Mouse (Mus musculus) liver, embryonic 13.5 days (tissue): ENCODE data around the gene Serinc2. TPM values are rescaled to one million over a fixed set of nuclear protein-coding genes. Genes with fewer than 3 reads are reported as not detected.
A peak's percentile ranks its signal among the peaks of the same experiment; 100 is the strongest.

Experiments
- ATAC-seq: fragments of 200-750 bp; cut with Nextera tagmentation; 2 replicates; pipeline ENCODE4 v1.8.0; 2017; ENCODE audit warnings: low read depth, mild to moderate bottlenecking, moderate number of reproducible peaks, moderate library complexity
- DNase-seq: peaks from one replicate; pipeline ENCODE4 v3.0.0; 2022
- H3K27ac ChIP-seq: fragments of 300-500 bp; sonication (generic); 2 replicates; pipeline ENCODE4 v1.5.1; 2015; ENCODE audit warnings: moderate library complexity, mild to moderate bottlenecking, inconsistent platforms
- H3K27me3 ChIP-seq: fragments of 300-500 bp; sonication (generic); 2 replicates; pipeline ENCODE4 v1.6.1; 2015; ENCODE audit warnings: mild to moderate bottlenecking, inconsistent platforms
- H3K36me3 ChIP-seq: fragments of 300-500 bp; sonication (generic); 2 replicates; pipeline ENCODE4 v1.6.1; 2015; ENCODE audit warnings: mild to moderate bottlenecking, inconsistent platforms
- H3K4me1 ChIP-seq: fragments of 300-500 bp; sonication (generic); replicated peaks from 2 replicates; pipeline ENCODE4 v1.6.1; 2015; ENCODE audit warnings: inconsistent platforms
- H3K4me2 ChIP-seq: fragments of 300-500 bp; sonication (generic); 2 replicates; pipeline ENCODE4 v1.6.1; 2015; ENCODE audit warnings: inconsistent platforms, mild to moderate bottlenecking, moderate library complexity
- H3K4me3 ChIP-seq: fragments of 300-500 bp; sonication (generic); replicated peaks from 2 replicates; pipeline ENCODE4 v1.5.1; 2015; ENCODE audit warnings: mild to moderate bottlenecking, inconsistent platforms
- H3K9ac ChIP-seq: fragments of 300-500 bp; sonication (generic); 2 replicates; pipeline ENCODE4 v1.6.1; 2015; ENCODE audit warnings: mild to moderate bottlenecking, inconsistent platforms
- H3K9me3 ChIP-seq: fragments of 300-500 bp; sonication (generic); replicated peaks from 2 replicates; pipeline ENCODE4 v1.6.1; 2016; ENCODE audit warnings: inconsistent platforms
- WGBS: fragments of 180-500 bp; shearing (Covaris S2); methylation state at CpG from one replicate; pipeline ENCODE4 v1.1.7; 2015; ENCODE audit not compliant: insufficient replicate concordance; 5-methylcytosine and 5-hydroxymethylcytosine counted together
- polyA plus RNA-seq: library from polyadenylated mRNA; unstranded; fragments of >200 nt; fragmentation: Nextera tagmentation; extraction: Ambion mirVana; gene quantifications from 2 replicates; pipeline ENCODE4 v1.2.1, GENCODE M21; 2015

Serinc2 gene
- polyA plus RNA-seq, 1 experiment from 2014 or later: 0.99 TPM

DNA sequence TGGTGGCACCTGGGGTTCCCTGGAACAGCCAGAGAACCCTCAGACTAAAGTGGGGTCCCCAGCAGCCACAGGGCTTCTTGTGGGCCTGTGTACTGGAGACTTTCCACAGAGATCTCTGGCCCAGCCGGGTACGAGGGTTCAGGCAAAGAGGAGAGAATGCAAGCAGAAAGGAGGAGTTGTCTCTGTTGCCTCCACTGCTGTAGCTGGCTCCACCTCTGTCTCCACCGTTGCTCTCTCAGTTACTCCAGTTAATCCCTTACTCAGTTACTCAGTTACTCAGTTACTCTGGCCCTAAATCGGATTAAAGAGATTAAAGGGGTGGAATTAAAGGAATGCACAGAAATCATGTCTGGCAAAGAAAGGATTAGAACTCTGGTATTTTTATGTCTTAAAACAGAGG, 56.8 kb downstream of the Serinc2 start, which contains the start of gene Gm853:
Gene Gm853, minus strand, starts transcription at position 223 of the 400 bp plus-strand sequence.
- Histone ChIP-seq H3K4me3 (no peak within 1 kb of the TSS), H3K4me1 (no peaks in the 10 kb centered on the region), H3K27me3 (peaks cover 23% of the 10 kb centered on the region; the same call in 1 of the 2 replicates), H3K9ac (no peak within 1 kb of the TSS), H3K27ac (no peak within 1 kb of the TSS), H3K4me2 (no peak within 1 kb of the TSS), H3K36me3 (no peaks in the 10 kb centered on the region), H3K9me3 (no peaks in the 10 kb centered on the region)
- ATAC-seq (no peak), DNase-seq (no peak)
- 47% methylated on average over 4 of the region's 4 CpGs for WGBS

DNA sequence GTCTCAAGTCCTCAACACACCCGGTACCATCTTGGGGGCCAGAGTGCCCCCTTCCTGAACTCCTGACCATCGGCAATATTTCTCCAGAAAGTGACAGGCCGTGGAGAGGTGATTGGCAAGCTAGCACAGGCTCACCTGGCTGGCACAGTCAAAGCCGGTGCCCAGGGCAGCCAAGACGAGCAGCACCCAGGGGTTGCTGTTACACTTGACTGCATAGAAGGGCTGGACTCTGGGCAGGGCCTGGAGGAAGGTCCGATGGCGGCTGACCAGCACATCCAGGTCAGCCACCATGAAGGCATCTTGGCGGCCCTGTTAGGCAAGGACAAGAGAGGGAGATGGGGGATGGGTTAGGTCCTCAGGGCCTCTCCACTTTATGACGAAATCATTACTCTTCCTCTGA, 58.8 kb downstream of the Serinc2 start:
- Histone ChIP-seq H3K4me2 (no peak overlapping the region), H3K4me3 (no peak overlapping the region), H3K36me3 (no peaks in the 10 kb centered on the region), H3K27ac (no peak overlapping the region), H3K4me1 (peaks cover under 1% of the 10 kb centered on the region; the same call in 1 of the 2 replicates), H3K27me3 (peaks cover 27% of the 10 kb centered on the region), H3K9ac (no peak overlapping the region), H3K9me3 (no peaks in the 10 kb centered on the region)
- no peak for ATAC-seq
- WGBS: 53% methylated on average over 9 of the region's 9 CpGs
- no peak for DNase-seq

- Histone ChIP-seq H3K27me3 (peaks cover 18% of the 10 kb centered on the region; the same call in 1 of the 2 replicates), H3K4me3 (no peak overlapping the region), H3K36me3 (no peaks in the 10 kb centered on the region), H3K9me3 (no peaks in the 10 kb centered on the region), H3K4me1 (peaks cover 39% of the 10 kb centered on the region), H3K4me2 (no peak overlapping the region), H3K27ac (no peak overlapping the region), H3K9ac (no peak overlapping the region)
- DNase-seq: no peak
- 78% methylated on average over 8 of the region's 8 CpGs for WGBS
- no peak for ATAC-seq
These were observed 63.6 kb downstream of the Serinc2 start for GRCm38 (mm10) chr4:130215392-130215791.

DNA sequence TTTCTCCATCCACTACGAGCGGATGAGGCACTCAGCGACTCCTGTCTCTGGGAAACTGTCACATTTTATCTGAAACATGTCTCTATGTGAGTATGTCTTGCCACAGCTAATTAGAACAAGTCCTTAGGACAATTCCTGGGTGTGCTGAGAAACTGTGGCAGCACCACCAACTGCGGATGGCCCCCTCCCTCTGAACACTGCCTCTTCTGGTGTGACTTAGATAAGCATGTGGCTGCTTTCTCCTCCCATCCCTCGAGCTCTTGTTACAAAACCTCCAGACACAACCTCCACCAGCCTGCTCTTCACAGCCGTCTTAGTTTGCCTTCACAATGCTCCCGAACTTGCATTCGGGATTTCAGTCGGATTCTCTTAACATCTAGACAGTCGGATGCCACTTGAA, 65.1 kb downstream of the Serinc2 start:
- DNase-seq (peak; percentile 50), ATAC-seq (peak; percentile 85)
- Histone ChIP-seq H3K27ac (peak overlapping the region; percentile 85), H3K9ac (peak overlapping the region; percentile 46), H3K4me1 (peaks cover 39% of the 10 kb centered on the region), H3K36me3 (no peaks in the 10 kb centered on the region), H3K9me3 (no peaks in the 10 kb centered on the region), H3K4me2 (peak overlapping the region; percentile 40), H3K4me3 (no peak overlapping the region), H3K27me3 (peaks cover 8% of the 10 kb centered on the region; the same call in 1 of the 2 replicates)
- 52% methylated on average over 10 of the region's 10 CpGs for WGBS

DNA sequence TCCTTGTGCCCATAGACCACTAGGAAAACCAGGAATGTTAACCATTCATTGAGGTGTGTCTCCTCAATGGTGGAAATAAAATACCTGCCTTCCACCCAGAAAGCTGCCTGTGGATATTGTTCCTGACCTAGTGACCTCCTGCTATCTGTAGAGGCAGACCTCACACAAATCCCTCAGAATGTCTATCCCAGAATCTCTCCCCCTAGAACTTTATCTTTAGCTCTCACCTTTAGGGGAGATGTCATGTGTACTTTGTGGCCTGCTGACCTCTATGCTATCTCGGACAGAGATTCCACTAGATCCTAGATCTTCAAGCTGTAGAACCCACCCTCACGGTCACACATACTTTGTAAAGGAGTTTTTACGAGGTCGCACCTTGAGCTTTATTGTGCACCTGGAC, 65.8 kb downstream of the Serinc2 start:
- ATAC-seq (peak; percentile 42; the same call in 1 of the 2 replicates), DNase-seq (no peak)
- H3K4me1 ChIP-seq: peaks cover 39% of the 10 kb centered on the region
- H3K4me2 ChIP-seq: no peak overlapping the region
- WGBS: 54% methylated on average over 4 of the region's 4 CpGs
- H3K9ac ChIP-seq: peak overlapping the region; percentile 46; the same call in 1 of the 2 replicates
- no peaks in the 10 kb centered on the region for H3K9me3 ChIP-seq
- H3K27me3 ChIP-seq: peaks cover 7% of the 10 kb centered on the region; the same call in 1 of the 2 replicates
- no peak overlapping the region for H3K4me3 ChIP-seq
- peak overlapping the region; percentile 85 for H3K27ac ChIP-seq
- no peaks in the 10 kb centered on the region for H3K36me3 ChIP-seq

GRCm38 (mm10) chr4:130212421-130212820, 66.6 kb downstream of the Serinc2 start:
- H3K4me2 ChIP-seq: no peak overlapping the region
- H3K27ac ChIP-seq: peak overlapping the region; percentile 85

GRCm38 (mm10) chr4:130211870-130212269, 67.1 kb downstream of the Serinc2 start:
- no peak overlapping the region for H3K4me3 ChIP-seq
- peak overlapping the region; percentile 85; the same call in 1 of the 2 replicates for H3K27ac ChIP-seq
- no peaks in the 10 kb centered on the region for H3K9me3 ChIP-seq
- H3K4me1 ChIP-seq: peaks cover 39% of the 10 kb centered on the region
- ATAC-seq (0 out of 2 replicates have a peak, but pooled peaks have one; percentile 39), DNase-seq (no peak)
- H3K27me3 ChIP-seq: peaks cover 7% of the 10 kb centered on the region; the same call in 1 of the 2 replicates
- H3K36me3 ChIP-seq: no peaks in the 10 kb centered on the region
- H3K4me2 ChIP-seq: no peak overlapping the region
- WGBS: 57% methylated on average over 2 of the region's 2 CpGs
- 0 out of 2 replicates have a peak overlapping the region, but pooled peaks have one; percentile 6 for H3K9ac ChIP-seq

More at GRCm38 (mm10) chr4:130212421-130212820, 66.6 kb downstream of the Serinc2 start:
- ATAC-seq: peak; percentile 39
- DNase-seq: peak; percentile 21
- Histone ChIP-seq H3K27me3 (peaks cover 7% of the 10 kb centered on the region; the same call in 1 of the 2 replicates), H3K4me1 (peaks cover 39% of the 10 kb centered on the region), H3K9ac (0 out of 2 replicates have a peak overlapping the region, but pooled peaks have one; percentile 6), H3K9me3 (no peaks in the 10 kb centered on the region), H3K36me3 (no peaks in the 10 kb centered on the region), H3K4me3 (no peak overlapping the region)
- 54% methylated on average over 7 of the region's 7 CpGs for WGBS

Other genes with a start within 250 kb of the Serinc2 start
- 3.1 and 3.3 TPM in 2 replicates for gene Col16a1, start 231.4 kb downstream of the Serinc2 start, polyA plus RNA-seq
- 41.0 and 41.3 TPM in 2 replicates for gene Pef1, start 176.6 kb downstream of the Serinc2 start, polyA plus RNA-seq
- gene Hcrtr1, start 139.8 kb downstream of the Serinc2 start, polyA plus RNA-seq: 0.05 TPM in 1 of 2 replicates, not detected in the other
- gene Tinagl1, start 104.1 kb downstream of the Serinc2 start, polyA plus RNA-seq: 32.9 and 34.6 TPM in 2 replicates
- not detected in 2 replicates for gene Gm853, start 56.8 kb downstream of the Serinc2 start, polyA plus RNA-seq
- 1.5 and 2.8 TPM in 2 replicates for gene Fabp3, start 29.4 kb upstream of the Serinc2 start, polyA plus RNA-seq
- gene Gm10570, start 29.5 kb upstream of the Serinc2 start, polyA plus RNA-seq: not detected in 2 replicates
- gene Zcchc17, start 80.7 kb upstream of the Serinc2 start, polyA plus RNA-seq: 50.2 and 57.6 TPM in 2 replicates
- 94.0 and 96.3 TPM in 2 replicates for gene Snrnp40, start 80.9 kb upstream of the Serinc2 start, polyA plus RNA-seq